Mouse (Mus musculus) ovary, adult 18-20 months (tissue): ENCODE measurements at regions not wholly inside any gene's neighbourhood (a gene's known extent, or its start where the extent isn't known, plus 50 kb on each side); places are given as distances from the start of the nearest gene placed in this dataset.

Experiments used
- DNase-seq: peaks from one replicate; pipeline ENCODE4 v3.0.0; 2022; ENCODE audit warnings: low spot score, mixed read lengths

- DNase-seq = no peak
Measured at GRCm38 (mm10) chr6:117279297-117279696, 111.0 kb downstream of the Cxcl12 start.

GRCm38 (mm10) chr6:117279786-117280411 is 111.6 kb downstream of the Cxcl12 start:
- no peak for DNase-seq

- no peak for DNase-seq
Measured at GRCm38 (mm10) chr6:117280911-117281310, 112.6 kb downstream of the Cxcl12 start.

- no peak for DNase-seq
Measured at GRCm38 (mm10) chr6:117283616-117284015, 115.3 kb downstream of the Cxcl12 start.

- no peak for DNase-seq
Measured at GRCm38 (mm10) chr6:117284376-117285106, 116.2 kb downstream of the Cxcl12 start.

- no peak for DNase-seq
Measured at GRCm38 (mm10) chr6:117287396-117287795, 119.1 kb downstream of the Cxcl12 start.

GRCm38 (mm10) chr6:117293780-117294465 is 125.6 kb downstream of the Cxcl12 start:
- DNase-seq = no peak

- no peak for DNase-seq
Measured at GRCm38 (mm10) chr6:117297918-117298317, 129.6 kb downstream of the Cxcl12 start.

GRCm38 (mm10) chr6:117299503-117300288 is 131.4 kb downstream of the Cxcl12 start:
- peak; percentile 16 for DNase-seq

GRCm38 (mm10) chr6:117303361-117303760 is 135.0 kb downstream of the Cxcl12 start:
- no peak for DNase-seq

GRCm38 (mm10) chr6:117305736-117306250 is 137.5 kb downstream of the Cxcl12 start:
- no peak for DNase-seq

GRCm38 (mm10) chr6:117308636-117309035 is 140.3 kb downstream of the Cxcl12 start:
- no peak for DNase-seq

GRCm38 (mm10) chr6:117312891-117313781 is 144.8 kb downstream of the Cxcl12 start:
- no peak for DNase-seq

GRCm38 (mm10) chr6:117313944-117314566 is 145.7 kb downstream of the Cxcl12 start:
- no peak for DNase-seq

- DNase-seq = no peak
Measured at GRCm38 (mm10) chr6:117323301-117323700, 155.0 kb downstream of the Cxcl12 start.

GRCm38 (mm10) chr6:117323850-117324249 is 155.5 kb downstream of the Cxcl12 start:
- DNase-seq = no peak

- DNase-seq = no peak
Measured at GRCm38 (mm10) chr6:117326835-117327775, 158.8 kb downstream of the Cxcl12 start.

- no peak for DNase-seq
Measured at GRCm38 (mm10) chr6:117329164-117329939, 161.0 kb downstream of the Cxcl12 start.

GRCm38 (mm10) chr6:117330198-117330597 is 161.9 kb downstream of the Cxcl12 start:
- DNase-seq = no peak
